Mouse (Mus musculus) liver, embryonic 11.5 days (tissue): Measurements from ENCODE around the gene Lbhd2. TPM values are rescaled to one million over a fixed set of nuclear protein-coding genes. Genes with fewer than 3 reads are reported as not detected.

ENCODE experiments used
- ATAC-seq: fragments of 200-750 bp; cut with Nextera tagmentation; replicated peaks from 2 replicates; pipeline ENCODE4 v1.8.0; 2017; ENCODE audit warnings: moderate number of reproducible peaks, mild to moderate bottlenecking, moderate TSS enrichment, moderate library complexity; ENCODE audit not compliant: low FRiP score
- DNase-seq: peaks from one replicate; pipeline ENCODE4 v3.0.0-alpha.2; 2017; ENCODE audit warnings: low spot score
- H3K27ac ChIP-seq: fragments of 300-500 bp; sonication (generic); 2 replicates; pipeline ENCODE4 v1.5.1; 2014; ENCODE audit warnings: mild to moderate bottlenecking, low read depth, low read length, control low read depth
- H3K27me3 ChIP-seq: fragments of 300-500 bp; sonication (generic); replicated peaks from 2 replicates; pipeline ENCODE4 v1.6.1; 2014; ENCODE audit warnings: low read length, mixed read lengths; ENCODE audit not compliant: control insufficient read depth, insufficient read depth
- H3K36me3 ChIP-seq: fragments of 300-500 bp; sonication (generic); 2 replicates; pipeline ENCODE4 v1.6.1; 2014; ENCODE audit warnings: mild to moderate bottlenecking, low read length, moderate library complexity, mixed read lengths; ENCODE audit not compliant: control insufficient read depth, insufficient read depth
- H3K4me1 ChIP-seq: fragments of 300-500 bp; sonication (generic); replicated peaks from 2 replicates; pipeline ENCODE4 v1.6.1; 2014; ENCODE audit warnings: low read length, mixed read lengths; ENCODE audit not compliant: control insufficient read depth, insufficient read depth
- H3K4me2 ChIP-seq: fragments of 300-500 bp; sonication (generic); 2 replicates; pipeline ENCODE4 v1.6.1; 2014; ENCODE audit warnings: mild to moderate bottlenecking, control low read depth, moderate library complexity
- H3K4me3 ChIP-seq: fragments of 300-500 bp; sonication (generic); 2 replicates; pipeline ENCODE4 v1.5.1; 2014; ENCODE audit warnings: low read depth, low read length, control low read depth
- H3K9ac ChIP-seq: fragments of 300-500 bp; sonication (generic); 2 replicates; pipeline ENCODE4 v1.6.1; 2014; ENCODE audit warnings: low read depth, low read length, control low read depth
- H3K9me3 ChIP-seq: fragments of 300-500 bp; sonication (generic); 2 replicates; pipeline ENCODE4 v1.6.1; 2016; ENCODE audit warnings: low read length, inconsistent platforms, mixed read lengths; ENCODE audit not compliant: control insufficient read depth
- WGBS: fragments of 180-500 bp; shearing (Covaris S2); extraction: QIAGEN DNeasy Blood & Tissue Kit; methylation state at CpG from one replicate; pipeline ENCODE4 v1.1.7; 2014; 5-methylcytosine and 5-hydroxymethylcytosine counted together
- polyA plus RNA-seq: library from polyadenylated mRNA; unstranded; fragments of >200 nt; fragmentation: Nextera tagmentation; extraction: Ambion mirVana; gene quantifications from 2 replicates; pipeline ENCODE4 v1.2.1, GENCODE M21; 2014

Lbhd2 gene
- polyA plus RNA-seq, 1 experiment from 2014 or later, result 0.36 TPM

DNA sequence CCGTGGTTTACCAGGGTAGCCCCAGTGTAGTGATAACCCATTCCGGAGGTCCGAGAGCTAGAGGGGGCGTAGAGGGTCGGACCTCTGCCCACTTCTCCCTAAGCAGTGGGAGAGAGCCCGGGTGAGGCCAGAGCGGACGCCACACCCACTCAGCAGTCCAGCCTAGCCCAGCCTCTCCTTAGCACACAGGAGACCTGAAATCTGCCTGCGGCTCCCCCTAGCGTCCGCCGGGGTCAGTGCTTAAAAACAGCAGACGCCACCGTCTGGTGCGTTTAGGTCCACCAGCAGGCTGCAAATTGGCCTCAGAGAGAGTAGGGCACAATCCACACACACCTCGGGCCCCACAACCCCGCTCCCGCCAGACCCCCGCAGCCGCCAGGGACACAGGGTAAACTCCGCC, 6.7 kb downstream of the Lbhd2 start:
- H3K4me3 ChIP-seq, result peak overlapping the region; percentile 30; the same call in 1 of the 2 replicates
- H3K9me3 ChIP-seq, result no peaks in the 10 kb centered on the region
- peaks cover 28% of the 10 kb centered on the region for H3K27me3 ChIP-seq

DNA sequence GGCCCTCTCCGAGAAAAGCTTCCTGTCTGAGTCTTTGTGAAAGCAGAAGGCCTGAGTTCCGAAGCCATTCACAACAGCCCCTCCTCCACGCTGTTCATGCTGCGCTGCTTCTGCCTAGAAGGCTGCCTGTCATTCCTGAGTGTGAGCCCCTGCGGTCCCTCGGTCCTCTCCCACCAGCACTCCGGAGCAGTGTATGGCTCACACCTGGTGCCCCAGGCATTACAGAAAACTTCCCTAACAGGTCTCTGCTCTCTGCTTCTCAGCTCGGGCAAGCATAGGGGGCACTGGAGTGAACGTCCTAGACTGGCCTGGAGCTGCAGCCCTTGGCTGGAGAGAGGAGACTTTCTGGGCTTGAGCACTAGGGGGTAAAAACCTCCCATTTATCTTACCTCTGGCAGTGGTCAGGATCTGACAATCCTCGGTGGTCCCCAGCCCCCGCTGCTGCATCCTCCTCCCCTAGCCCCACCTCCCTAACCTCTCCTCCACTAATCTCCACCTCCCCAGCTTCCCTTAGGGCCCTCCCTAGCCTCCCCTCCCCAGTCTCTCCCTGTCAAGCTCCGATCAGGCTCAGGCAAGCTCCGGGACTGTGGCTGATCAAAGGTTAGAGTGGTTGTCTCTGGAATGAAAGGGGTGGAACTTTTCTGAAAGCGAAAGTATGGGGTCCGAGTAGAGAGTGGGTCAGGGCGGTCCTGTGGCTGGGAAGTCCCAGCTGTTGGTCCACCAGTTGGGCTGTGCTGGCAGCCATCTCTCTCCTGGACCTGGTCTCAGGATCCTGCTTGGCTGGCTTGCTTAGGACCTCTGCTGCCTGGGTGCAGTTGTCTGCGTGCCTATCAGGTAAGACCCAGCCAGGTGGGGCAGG, 10.5 kb downstream of the Lbhd2 start, which contains the start of gene Exoc3l4:
Exoc3l4 (plus strand) TSS at position 97 of the 859 bp plus-strand sequence.
- H3K27ac ChIP-seq, result 0 out of 2 replicates have a peak within 1 kb of the TSS, but pooled peaks have one; percentile 40
- WGBS, result 5% methylated on average over 17 of the region's 17 CpGs
- no peaks in the 10 kb centered on the region for H3K9me3 ChIP-seq
- peak within 1 kb of the TSS; percentile 1; the same call in 1 of the 2 replicates for H3K9ac ChIP-seq
- DNase-seq (no peak), ATAC-seq (peak; percentile 54)
- H3K4me1 ChIP-seq, result peaks cover 31% of the 10 kb centered on the region
- peak within 1 kb of the TSS; percentile 66 for H3K4me2 ChIP-seq
- peaks cover 6% of the 10 kb centered on the region for H3K27me3 ChIP-seq
- no peaks in the 10 kb centered on the region for H3K36me3 ChIP-seq
- peak within 1 kb of the TSS; percentile 38 for H3K4me3 ChIP-seq

More for the DNA sequence above, 6.7 kb downstream of the Lbhd2 start:
- WGBS, result 0% methylated on average over 21 of the region's 21 CpGs
- no peak overlapping the region for H3K9ac ChIP-seq
- H3K36me3 ChIP-seq, result no peaks in the 10 kb centered on the region
- H3K27ac ChIP-seq, result 0 out of 2 replicates have a peak overlapping the region, but pooled peaks have one; percentile 25
- peak; percentile 70 for ATAC-seq
- peaks cover 11% of the 10 kb centered on the region for H3K4me1 ChIP-seq
- peak overlapping the region; percentile 62 for H3K4me2 ChIP-seq
- peak; percentile 84 for DNase-seq

DNA sequence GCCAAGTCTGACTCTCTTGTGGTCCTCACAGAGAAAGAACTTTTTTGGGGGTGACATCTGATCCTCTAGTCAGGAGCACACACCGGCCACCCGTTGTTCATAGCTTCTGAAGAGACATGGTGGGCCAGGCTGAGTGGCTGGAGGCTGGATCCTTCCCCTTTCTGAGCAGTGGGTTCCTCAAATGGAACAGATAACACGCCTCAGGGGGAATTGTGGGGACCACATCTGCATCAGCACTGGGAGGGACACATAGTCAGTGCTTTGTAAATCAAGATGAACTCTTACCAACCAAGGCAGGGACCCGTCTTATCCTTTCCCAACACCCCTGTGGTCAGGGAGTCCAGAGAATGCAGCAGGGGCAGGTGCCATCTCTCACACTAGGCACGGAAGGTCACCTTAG, 13.3 kb downstream of the Lbhd2 start:
- Histone ChIP-seq H3K36me3 (no peaks in the 10 kb centered on the region), H3K4me3 (no peak overlapping the region), H3K4me1 (peaks cover 31% of the 10 kb centered on the region), H3K27me3 (peaks cover 34% of the 10 kb centered on the region), H3K9ac (no peak overlapping the region), H3K9me3 (no peaks in the 10 kb centered on the region), H3K4me2 (peak overlapping the region; percentile 49), H3K27ac (no peak overlapping the region)
- DNase-seq (no peak), ATAC-seq (no peak)
- 37% methylated on average over 5 of the region's 5 CpGs for WGBS

DNA sequence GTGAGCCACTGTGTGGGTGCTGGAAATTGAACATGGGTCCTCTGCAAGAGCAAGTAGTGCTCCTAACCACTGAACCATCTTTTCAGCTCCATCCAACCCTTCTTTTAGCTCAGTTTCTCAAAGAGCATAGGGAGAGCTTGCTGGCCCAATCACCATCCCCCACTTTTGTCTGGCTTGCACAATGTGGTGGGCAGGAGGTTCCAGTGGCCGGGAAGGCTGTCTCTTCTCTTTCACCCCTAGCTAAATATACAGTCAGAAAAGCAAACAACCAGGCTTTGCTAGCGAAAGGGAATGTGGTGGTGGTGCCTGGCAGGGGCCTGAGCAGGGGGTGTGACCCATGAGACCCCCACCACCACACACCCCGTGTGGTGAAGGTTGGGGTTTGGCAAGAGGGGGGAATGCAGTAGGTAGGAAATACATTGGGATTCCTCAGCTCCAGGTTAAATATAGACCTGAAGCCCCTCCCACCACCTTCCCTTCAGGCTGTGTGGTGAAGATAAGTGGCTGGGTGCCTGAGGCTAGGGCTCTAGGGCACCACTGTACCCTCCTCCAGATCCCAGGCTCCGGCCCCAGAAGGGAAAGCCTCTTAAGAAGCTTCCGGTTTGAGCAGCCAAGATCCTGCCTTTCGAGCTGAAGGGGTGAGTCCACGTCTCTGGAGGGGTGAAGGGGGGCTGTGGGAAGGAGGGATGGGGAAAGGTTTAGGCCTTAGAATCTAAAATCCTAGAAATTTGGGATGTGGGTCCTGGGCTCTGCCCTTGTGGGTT, 14.5 kb downstream of the Lbhd2 start:
- H3K9me3 ChIP-seq, result no peaks in the 10 kb centered on the region
- 27% methylated on average over 7 of the region's 7 CpGs for WGBS
- ATAC-seq (peak; percentile 62), DNase-seq (no peak)
- peaks cover 43% of the 10 kb centered on the region for H3K27me3 ChIP-seq
- peaks cover 34% of the 10 kb centered on the region for H3K4me1 ChIP-seq
- H3K9ac ChIP-seq, result peak overlapping the region; percentile 18
- no peak overlapping the region; the same call in 1 of the 2 replicates for H3K4me3 ChIP-seq
- H3K27ac ChIP-seq, result peak overlapping the region; percentile 45
- H3K36me3 ChIP-seq, result no peaks in the 10 kb centered on the region
- peak overlapping the region; percentile 49 for H3K4me2 ChIP-seq

DNA sequence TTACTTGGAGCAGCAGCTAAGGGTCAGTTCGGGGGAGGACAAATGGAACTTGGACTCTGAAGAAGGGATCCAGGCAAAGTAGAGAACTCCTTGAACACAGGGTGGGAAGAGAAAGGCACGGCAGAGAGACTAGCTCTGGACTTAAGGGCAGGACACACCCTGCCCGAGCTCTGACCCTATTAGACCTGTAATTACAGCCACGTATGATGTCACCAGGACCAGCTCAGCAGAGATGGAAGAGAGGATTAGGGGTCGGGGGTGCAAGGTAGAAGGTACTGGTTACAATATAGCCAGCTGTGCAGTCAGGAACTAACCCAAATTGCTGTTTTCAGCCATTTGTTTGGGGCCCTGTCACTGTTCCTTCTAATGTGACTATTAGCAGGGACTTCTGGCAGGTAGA, 16.2 kb downstream of the Lbhd2 start:
- Histone ChIP-seq H3K9ac (no peak overlapping the region), H3K4me2 (no peak overlapping the region), H3K36me3 (no peaks in the 10 kb centered on the region), H3K27me3 (peaks cover 51% of the 10 kb centered on the region), H3K4me1 (peaks cover 28% of the 10 kb centered on the region), H3K4me3 (no peak overlapping the region), H3K27ac (no peak overlapping the region), H3K9me3 (no peaks in the 10 kb centered on the region)
- DNase-seq (no peak), ATAC-seq (no peak)
- 58% methylated on average over 5 of the region's 5 CpGs for WGBS

DNA sequence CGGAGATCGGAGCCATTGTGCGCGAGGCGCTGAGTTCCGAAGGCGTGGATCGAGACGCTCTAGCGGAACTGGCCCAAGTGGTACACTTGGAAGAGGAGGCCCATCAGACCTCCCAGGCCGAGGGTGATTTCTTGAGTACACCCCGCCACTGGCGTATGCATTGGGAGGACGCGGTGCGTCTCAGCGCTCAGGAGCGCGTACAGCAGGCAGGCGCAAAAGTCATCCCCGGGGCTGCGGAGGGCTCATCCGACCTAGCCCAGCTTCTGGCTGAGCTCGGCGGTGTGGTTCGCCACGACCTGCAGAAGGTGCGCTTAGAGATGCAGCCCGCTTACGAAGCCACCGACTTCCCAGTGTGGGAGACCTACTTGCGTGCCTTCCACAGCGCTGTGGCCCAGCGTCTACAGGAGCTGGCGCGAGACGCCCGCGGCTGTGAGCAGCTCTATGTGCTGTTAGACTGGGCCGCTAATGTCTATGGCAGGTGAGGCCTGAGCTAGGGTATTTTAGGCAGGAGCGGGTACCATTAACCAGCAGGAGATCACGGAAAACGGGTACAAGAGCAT, 17.0 kb downstream of the Lbhd2 start:
- no peaks in the 10 kb centered on the region for H3K36me3 ChIP-seq
- H3K4me3 ChIP-seq, result peak overlapping the region; percentile 4; the same call in 1 of the 2 replicates
- H3K4me1 ChIP-seq, result peaks cover 34% of the 10 kb centered on the region
- ATAC-seq, result no peak
- no peak overlapping the region for H3K27ac ChIP-seq
- H3K9ac ChIP-seq, result no peak overlapping the region
- peaks cover 59% of the 10 kb centered on the region for H3K27me3 ChIP-seq
- 16% methylated on average over 43 of the region's 43 CpGs for WGBS
- DNase-seq, result no peak
- peak overlapping the region; percentile 41 for H3K4me2 ChIP-seq
- H3K9me3 ChIP-seq, result no peaks in the 10 kb centered on the region

DNA sequence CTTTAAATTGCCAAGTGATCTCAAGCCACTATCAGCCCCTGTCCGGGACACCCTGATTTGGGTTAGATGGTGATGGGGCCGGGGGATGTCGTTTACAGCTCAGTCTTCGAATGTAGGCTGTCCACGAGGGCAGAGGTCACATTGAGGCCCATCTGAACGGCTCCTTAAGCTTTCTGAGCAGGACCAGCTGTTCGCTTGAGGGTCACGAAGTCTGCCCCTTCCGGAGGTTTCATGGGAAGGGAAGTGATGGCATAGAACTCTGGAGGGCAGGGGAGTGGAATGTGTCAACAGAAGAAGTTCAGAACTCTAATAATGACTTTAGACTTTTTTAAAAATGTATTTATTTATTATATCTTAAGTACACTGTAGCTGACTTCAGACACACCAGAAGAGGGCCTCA, 17.9 kb downstream of the Lbhd2 start:
- H3K9me3 ChIP-seq, result no peaks in the 10 kb centered on the region

DNA sequence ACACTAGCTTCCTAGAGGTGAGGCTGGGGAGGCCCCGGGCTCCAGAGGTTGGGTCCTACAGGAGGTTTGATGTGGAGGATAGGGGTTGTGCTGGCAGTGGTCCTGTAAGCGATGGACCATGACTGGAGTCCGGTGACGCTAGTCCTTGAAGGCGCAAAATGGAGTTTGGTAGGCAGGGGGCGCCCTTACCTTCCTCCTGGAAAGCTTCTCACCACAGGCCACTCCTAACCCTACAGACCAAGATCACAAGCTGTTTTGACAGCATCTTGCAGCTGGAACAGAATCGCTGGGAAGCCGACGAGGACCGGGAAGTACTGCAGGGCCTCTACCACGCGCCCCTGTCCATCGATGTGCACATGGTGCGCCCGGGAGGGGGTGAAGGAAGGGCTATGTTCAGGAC, 18.6 kb downstream of the Lbhd2 start:
- peaks cover 47% of the 10 kb centered on the region for H3K4me1 ChIP-seq
- H3K27ac ChIP-seq, result no peak overlapping the region
- no peak overlapping the region for H3K9ac ChIP-seq
- no peak overlapping the region for H3K4me2 ChIP-seq
- peaks cover 70% of the 10 kb centered on the region for H3K27me3 ChIP-seq
- no peak overlapping the region for H3K4me3 ChIP-seq
- DNase-seq (peak; percentile 82), ATAC-seq (peak; percentile 23; the same call in 1 of the 2 replicates)
- no peaks in the 10 kb centered on the region for H3K9me3 ChIP-seq
- WGBS, result 4% methylated on average over 15 of the region's 15 CpGs
- no peaks in the 10 kb centered on the region for H3K36me3 ChIP-seq

More for the DNA sequence above, 17.9 kb downstream of the Lbhd2 start:
- no peaks in the 10 kb centered on the region for H3K36me3 ChIP-seq
- DNase-seq, result no peak
- ATAC-seq, result no peak
- no peak overlapping the region for H3K27ac ChIP-seq
- WGBS, result 40% methylated on average over 9 of the region's 9 CpGs
- H3K9ac ChIP-seq, result no peak overlapping the region
- peaks cover 64% of the 10 kb centered on the region for H3K27me3 ChIP-seq
- peaks cover 42% of the 10 kb centered on the region for H3K4me1 ChIP-seq
- H3K4me3 ChIP-seq, result no peak overlapping the region
- no peak overlapping the region for H3K4me2 ChIP-seq
